Mouse (Mus musculus) myocyte (in vitro differentiated cells): ENCODE results near the gene Amy1. TPM values are rescaled to one million over a fixed set of nuclear protein-coding genes. Genes with fewer than 3 reads are reported as not detected.
"Not testable (repeated sequence)": the region's sequence is repeated elsewhere in the genome, so short reads cannot be mapped to it uniquely, and the experiment has no call there.

ENCODE experiments used
- H3K27me3 ChIP-seq: one replicate; pipeline ENCODE4 v1.6.1; 2011; ENCODE audit not compliant: control insufficient read depth, insufficient read depth, insufficient read length
- H3K36me3 ChIP-seq: one replicate; pipeline ENCODE4 v1.6.1; 2011; ENCODE audit not compliant: control insufficient read depth, insufficient read depth
- H3K4me2 ChIP-seq: one replicate; pipeline ENCODE4 v1.6.1; 2011; ENCODE audit warnings: low read depth, control low read depth
- H3K4me3 ChIP-seq: one replicate; pipeline ENCODE4 v1.5.1; 2011; ENCODE audit warnings: mild to moderate bottlenecking, control low read depth, moderate library complexity
- H3K79me2 ChIP-seq: one replicate; pipeline ENCODE4 v1.6.1; 2011; ENCODE audit not compliant: control insufficient read depth, insufficient read depth
- H3ac ChIP-seq: one replicate; pipeline ENCODE4 v1.6.1; 2011; ENCODE audit not compliant: control insufficient read depth, insufficient read length
- CEBPB ChIP-seq: IDR thresholded peaks from 2 replicates; pipeline ENCODE4 v1.6.1; 2011; ENCODE audit warnings: mild to moderate bottlenecking, moderate library complexity; ENCODE audit not compliant: poor library complexity, insufficient read depth, severe bottlenecking
- E2F4 ChIP-seq: IDR thresholded peaks from one replicate; pipeline ENCODE4 v1.6.1; 2011; ENCODE audit warnings: mild to moderate bottlenecking, control low read depth, moderate library complexity; ENCODE audit not compliant: insufficient read depth
- MAX ChIP-seq: IDR thresholded peaks from one replicate; pipeline ENCODE4 v1.6.1; 2011; ENCODE audit warnings: low read depth, mild to moderate bottlenecking, control low read depth
- MYOD1 ChIP-seq, 3 experiments: IDR thresholded peaks; one replicate each; pipeline ENCODE4 v1.6.1; 2011; ENCODE audit warnings: control low read depth in 2 of 3, low read depth in 2 of 3, mild to moderate bottlenecking in 2 of 3, moderate library complexity in 1 of 3; ENCODE audit not compliant: insufficient read length in 2 of 3, control insufficient read depth in 1 of 3
- MYOG ChIP-seq, 3 experiments: IDR thresholded peaks; one replicate each; pipeline ENCODE4 v1.6.1; 2011; ENCODE audit warnings: control low read depth in 2 of 3, low read depth in 2 of 3, mild to moderate bottlenecking in 2 of 3; ENCODE audit not compliant: insufficient read length in 2 of 3, control insufficient read depth in 1 of 3, insufficient read depth in 1 of 3
- POLR2A ChIP-seq: IDR thresholded peaks from one replicate; pipeline ENCODE4 v1.6.1; 2011; ENCODE audit warnings: low read depth, mild to moderate bottlenecking, control low read depth, moderate library complexity; ENCODE audit not compliant: insufficient read length
- POLR2AphosphoS2 ChIP-seq: IDR thresholded peaks from one replicate; pipeline ENCODE4 v1.6.1; 2011; ENCODE audit warnings: low read depth, control low read depth; ENCODE audit not compliant: insufficient read length
- REST ChIP-seq: IDR thresholded peaks from one replicate; pipeline ENCODE4 v1.6.1; 2011; ENCODE audit warnings: mild to moderate bottlenecking, control low read depth, moderate library complexity; ENCODE audit not compliant: insufficient read depth, insufficient read length
- SRF ChIP-seq: IDR thresholded peaks from one replicate; pipeline ENCODE4 v1.6.1; 2011; ENCODE audit warnings: low read depth; ENCODE audit not compliant: control insufficient read depth, insufficient read length
- TCF12 ChIP-seq: IDR thresholded peaks from one replicate; pipeline ENCODE4 v1.6.1; 2011; ENCODE audit warnings: mild to moderate bottlenecking, control low read depth; ENCODE audit not compliant: poor library complexity, insufficient read depth, severe bottlenecking
- TCF3 ChIP-seq: IDR thresholded peaks from one replicate; pipeline ENCODE4 v1.6.1; 2011; ENCODE audit warnings: low read depth, control low read depth; ENCODE audit not compliant: insufficient read length
- USF1 ChIP-seq: IDR thresholded peaks from one replicate; pipeline ENCODE4 v1.6.1; 2011; ENCODE audit warnings: low read depth, mild to moderate bottlenecking, control low read depth, moderate library complexity
- polyA plus RNA-seq: library from polyadenylated mRNA; unstranded; fragments of >200 nt; fragmentation: generic; extraction: Trizol; gene quantifications from one replicate; pipeline ENCODE4 v1.2.1, GENCODE M21; 2012; ENCODE audit warnings: missing spikeins

Amy1 gene
- polyA plus RNA-seq, 1 experiment: 0.60 TPM

- no peak overlapping the region for H3ac ChIP-seq
- no peaks in the 10 kb centered on the region for H3K79me2 ChIP-seq
- H3K36me3 ChIP-seq: no peaks in the 10 kb centered on the region
- peak overlapping the region; percentile 47 for H3K4me2 ChIP-seq
- H3K27me3 ChIP-seq: no peaks in the 10 kb centered on the region
- TF ChIP-seq POLR2AphosphoS2: no peak
- no peak for TF ChIP-seq MAX
- no peak for TF ChIP-seq POLR2A
- TF ChIP-seq SRF: no peak
- TF ChIP-seq USF1: no peak
- no peak for TF ChIP-seq TCF12
- no peak for TF ChIP-seq MYOG (IDR thresholded peaks at IDR 0.05; ENCODE audit: control insufficient read depth in 1 of 3, insufficient read depth in 1 of 3, insufficient read length in 2 of 3, low read depth in 2 of 3)
- TF ChIP-seq TCF3: no peak
- TF ChIP-seq REST: no peak
- TF ChIP-seq E2F4: no peak
- no peak for TF ChIP-seq MYOD1 (IDR thresholded peaks at IDR 0.05; ENCODE audit: control insufficient read depth in 1 of 3, insufficient read length in 2 of 3, low read depth in 2 of 3)
- no peak for TF ChIP-seq CEBPB
- H3K4me3 ChIP-seq: no peak overlapping the region
These were observed 32.4 kb downstream of the Amy1 start for GRCm38 (mm10) chr3:113574138-113574537.

GRCm38 (mm10) chr3:113572158-113572557, 34.3 kb downstream of the Amy1 start:
- Histone ChIP-seq H3ac (no peak overlapping the region), H3K79me2 (no peaks in the 10 kb centered on the region), H3K36me3 (no peaks in the 10 kb centered on the region), H3K4me3 (no peak overlapping the region), H3K4me2 (no peak overlapping the region), H3K27me3 (no peaks in the 10 kb centered on the region)
- TF ChIP-seq MYOG (IDR thresholded peaks at IDR 0.05; ENCODE audit: control insufficient read depth in 1 of 3, insufficient read depth in 1 of 3, insufficient read length in 2 of 3, low read depth in 2 of 3): no peak
- no peak for TF ChIP-seq CEBPB
- no peak for TF ChIP-seq POLR2AphosphoS2
- TF ChIP-seq MAX: no peak
- no peak for TF ChIP-seq REST
- no peak for TF ChIP-seq E2F4
- no peak for TF ChIP-seq POLR2A
- TF ChIP-seq TCF12: no peak

GRCm38 (mm10) chr3:113539692-113540091, 66.8 kb downstream of the Amy1 start:
- Histone ChIP-seq H3ac (no peak overlapping the region), H3K4me3 (no peak overlapping the region), H3K4me2 (no peak overlapping the region), H3K27me3 (no peaks in the 10 kb centered on the region), H3K36me3 (no peaks in the 10 kb centered on the region), H3K79me2 (no peaks in the 10 kb centered on the region)
- no peak for TF ChIP-seq TCF12
- no peak for TF ChIP-seq E2F4
- no peak for TF ChIP-seq TCF3
- no peak for TF ChIP-seq SRF
- TF ChIP-seq POLR2AphosphoS2: no peak
- TF ChIP-seq CEBPB: no peak
- TF ChIP-seq MYOG (IDR thresholded peaks at IDR 0.05; ENCODE audit: control insufficient read depth in 1 of 3, insufficient read depth in 1 of 3, insufficient read length in 2 of 3, low read depth in 2 of 3): no peak
- TF ChIP-seq USF1: no peak
- TF ChIP-seq POLR2A: no peak
- no peak for TF ChIP-seq REST
- TF ChIP-seq MYOD1 (IDR thresholded peaks at IDR 0.05; ENCODE audit: control insufficient read depth in 1 of 3, insufficient read length in 2 of 3, low read depth in 2 of 3): no peak
- TF ChIP-seq MAX: no peak

GRCm38 (mm10) chr3:113532328-113532727, 74.2 kb downstream of the Amy1 start, which contains the start of gene Amy2a1:
Amy2a1 (minus strand) TSS chr3:113532428.
- not testable (repeated sequence) for H3K79me2 ChIP-seq, H3K36me3 ChIP-seq, H3ac ChIP-seq, H3K27me3 ChIP-seq, H3K4me3 ChIP-seq, H3K4me2 ChIP-seq

Other genes starting within 250 kb of the Amy1 start
- gene Amy2a1, start 74.3 kb downstream of the Amy1 start, polyA plus RNA-seq: not detected
- gene Rnpc3, start 23.4 kb upstream of the Amy1 start, polyA plus RNA-seq: 3.7 TPM